Mouse (Mus musculus): ENCODE results near the gene Rsl1d1. TPM values are rescaled to one million over a fixed set of nuclear protein-coding genes. Genes with fewer than 3 reads are reported as not detected.

Gene Rsl1d1
- polyA plus RNA-seq, 1 experiment from 2014 or later, result 111 TPM

DNA sequence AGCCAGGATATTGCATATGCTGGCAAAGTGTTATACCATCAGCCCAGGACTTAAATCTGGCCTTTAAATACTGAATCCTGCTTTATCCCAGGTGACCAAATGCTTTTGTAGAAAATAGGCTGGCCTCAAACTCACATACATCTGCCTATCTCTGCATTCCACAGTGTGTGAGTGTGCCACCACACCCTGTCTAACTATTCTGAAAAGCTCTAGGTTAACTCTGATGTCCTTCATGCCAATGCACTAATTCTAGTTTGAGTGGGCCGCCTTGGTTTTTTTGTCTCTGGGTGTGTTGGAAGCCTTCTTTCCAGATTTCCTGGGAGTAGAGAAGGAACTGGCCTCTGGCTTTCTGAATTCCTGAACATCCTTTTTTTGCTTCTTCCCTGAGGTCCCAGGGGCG, 9.9 kb downstream of the Rsl1d1 start:
- in situ Hi-C loops (cut with MboI; ENCODE audit: low pct_unique_long_range_greater_than_20kb), result no loop called here
- no peak for DNase-seq (ENCODE audit: low read depth, low spot score)
- no peak for ATAC-seq
- no peak for TF ChIP-seq CTCF (IDR thresholded peaks at IDR 0.05)
- CTCF ChIA-PET, result no interaction called here
- POLR2A ChIA-PET, result no interaction called here
- H3K27me3 ChIP-seq, result no peaks in the 10 kb centered on the region

DNA sequence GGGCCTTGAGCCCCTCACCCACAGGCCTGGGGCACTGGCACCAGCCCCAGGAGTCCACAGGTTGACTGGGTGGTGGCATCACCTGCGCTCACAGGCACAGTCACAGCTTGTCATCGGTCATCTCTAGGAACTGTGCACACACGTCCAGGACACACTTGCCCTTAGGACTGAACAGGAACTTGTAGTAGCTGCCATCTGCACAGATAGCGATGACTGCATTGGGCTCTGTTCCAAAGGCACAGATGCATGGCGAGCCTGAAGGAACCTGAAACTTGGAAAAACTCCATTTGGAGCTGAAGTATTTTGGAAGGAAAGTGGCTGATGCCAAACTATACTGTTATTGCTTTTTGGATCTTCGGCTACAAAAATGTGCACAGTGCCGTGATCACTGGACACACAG, 13.0 kb downstream of the Rsl1d1 start:
- ChIA-PET POLR2A (no interaction called here), CTCF (no interaction called here)
- no peaks in the 10 kb centered on the region for H3K27me3 ChIP-seq
- no peak for TF ChIP-seq CTCF (IDR thresholded peaks at IDR 0.05)
- ATAC-seq (no peak), DNase-seq (ENCODE audit: low read depth, low spot score) (no peak)
- in situ Hi-C loops (cut with MboI; ENCODE audit: low pct_unique_long_range_greater_than_20kb), result no loop called here

DNA sequence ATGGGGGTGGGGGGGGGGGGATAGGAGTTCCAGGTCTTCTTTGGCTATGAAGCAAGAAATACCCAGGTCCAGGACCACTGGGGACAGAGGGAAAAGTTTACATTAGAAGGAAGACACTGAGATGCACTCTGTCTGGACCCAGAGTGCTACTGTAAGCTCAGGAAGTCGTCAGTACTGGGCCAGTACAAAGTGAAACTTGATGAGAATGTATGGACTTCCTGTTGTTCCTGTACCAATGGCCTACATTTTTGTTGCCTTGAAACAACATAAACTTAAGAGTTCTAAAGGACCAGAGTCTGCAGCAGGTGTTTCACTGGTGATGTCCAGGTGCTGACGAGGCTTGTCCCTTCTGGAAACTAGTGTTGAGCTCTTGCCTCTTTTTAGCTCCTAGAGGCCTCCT, 25.7 kb downstream of the Rsl1d1 start:
- ChIA-PET CTCF (no interaction called here), POLR2A (interaction anchor here (3.8 kb wide), 1 partner anchor 25 kb away, joined by 13 read pairs; the partner anchor contains the start of gene Rsl1d1)
- TF ChIP-seq CTCF (IDR thresholded peaks at IDR 0.05), result no peak
- DNase-seq (ENCODE audit: low read depth, low spot score) (no peak), ATAC-seq (no peak)
- no peaks in the 10 kb centered on the region for H3K27me3 ChIP-seq
- in situ Hi-C loops (cut with MboI; ENCODE audit: low pct_unique_long_range_greater_than_20kb), result no loop called here

DNA sequence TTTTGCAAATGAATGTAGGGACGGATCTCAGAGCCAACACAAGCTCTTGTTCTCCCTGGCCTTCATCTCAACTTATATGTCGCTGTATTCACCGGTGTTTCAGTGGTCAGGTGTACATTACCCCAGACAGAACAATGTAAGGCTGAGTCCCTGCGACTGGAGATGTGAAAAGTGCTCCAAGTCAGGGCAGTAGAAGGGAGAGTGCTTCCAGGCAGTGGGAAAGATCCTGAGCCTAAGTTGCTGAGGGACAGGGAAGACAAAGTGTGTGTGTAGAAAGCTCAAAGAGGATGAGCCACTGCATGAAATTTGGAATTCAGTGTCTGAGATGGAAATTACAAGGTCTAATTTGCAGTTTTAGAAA, 26.3 kb downstream of the Rsl1d1 start:
- TF ChIP-seq CTCF (IDR thresholded peaks at IDR 0.05), result no peak
- ChIA-PET POLR2A (interaction anchor here (3.8 kb wide), 1 partner anchor 26 kb away, joined by 13 read pairs; the partner anchor contains the start of gene Rsl1d1), CTCF (interaction anchor here (1.1 to 3.3 kb wide), 3 partner anchors 8 to 14 kb away, joined by 3 to 35 read pairs (median 4); no protein-coding TSS in a partner anchor)
- ATAC-seq, result no peak
- no peak for DNase-seq (ENCODE audit: low read depth, low spot score)
- in situ Hi-C loops (cut with MboI; ENCODE audit: low pct_unique_long_range_greater_than_20kb), result no loop called here
- H3K27me3 ChIP-seq, result no peaks in the 10 kb centered on the region

DNA sequence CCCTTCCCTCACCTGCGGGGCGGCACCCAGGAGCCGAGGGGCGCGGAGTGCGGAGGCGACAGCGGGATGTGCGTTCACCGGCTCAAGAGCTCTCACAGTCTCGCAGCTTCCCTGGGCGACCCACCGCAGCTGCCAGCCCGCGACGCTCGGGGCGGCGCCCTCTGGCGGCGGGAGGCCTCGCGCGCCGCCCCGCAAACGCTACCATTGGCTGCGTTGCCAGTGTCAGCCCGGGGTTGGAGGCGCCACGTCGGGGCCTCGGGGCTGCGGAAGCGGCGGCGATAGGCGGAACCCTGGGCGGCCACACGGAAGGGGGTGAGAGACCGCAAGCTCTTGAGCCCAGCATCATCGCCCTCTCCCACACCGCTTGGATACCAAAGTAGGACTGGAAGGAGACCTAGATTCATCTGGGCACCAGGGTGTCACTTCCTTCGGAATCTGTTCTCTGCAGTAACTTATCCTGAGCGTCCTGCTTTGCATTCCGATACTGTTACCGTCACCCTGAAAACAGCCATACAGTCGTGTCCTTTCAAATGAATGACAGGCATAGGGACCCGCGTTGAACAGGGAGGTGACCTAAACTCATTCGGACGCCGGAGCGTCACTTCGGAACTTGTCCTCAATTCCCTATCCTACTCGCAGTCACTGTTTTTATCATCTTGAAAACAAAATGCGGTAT, 26.8 kb downstream of the Rsl1d1 start, which contains the start of gene Zc3h7a:
Gene Zc3h7a (minus strand): TSS at position 186 of the 676 bp plus-strand sequence.
- in situ Hi-C loops (cut with MboI; ENCODE audit: low pct_unique_long_range_greater_than_20kb), result no loop called here
- peak; percentile 49 for DNase-seq (ENCODE audit: low read depth, low spot score)
- TF ChIP-seq CTCF (IDR thresholded peaks at IDR 0.05), result peak; percentile 100
- peak; percentile 96 for ATAC-seq
- POLR2A ChIA-PET, result interaction anchor here (3.8 kb wide), 1 partner anchor 26 kb away, joined by 13 read pairs; the partner anchor contains the start of gene Rsl1d1
- H3K27me3 ChIP-seq, result no peaks in the 10 kb centered on the region
- CTCF ChIA-PET, result interaction anchor here (1.1 to 3.3 kb wide), 3 partner anchors 8 to 13 kb away, joined by 3 to 35 read pairs (median 4); no protein-coding TSS in a partner anchor

DNA sequence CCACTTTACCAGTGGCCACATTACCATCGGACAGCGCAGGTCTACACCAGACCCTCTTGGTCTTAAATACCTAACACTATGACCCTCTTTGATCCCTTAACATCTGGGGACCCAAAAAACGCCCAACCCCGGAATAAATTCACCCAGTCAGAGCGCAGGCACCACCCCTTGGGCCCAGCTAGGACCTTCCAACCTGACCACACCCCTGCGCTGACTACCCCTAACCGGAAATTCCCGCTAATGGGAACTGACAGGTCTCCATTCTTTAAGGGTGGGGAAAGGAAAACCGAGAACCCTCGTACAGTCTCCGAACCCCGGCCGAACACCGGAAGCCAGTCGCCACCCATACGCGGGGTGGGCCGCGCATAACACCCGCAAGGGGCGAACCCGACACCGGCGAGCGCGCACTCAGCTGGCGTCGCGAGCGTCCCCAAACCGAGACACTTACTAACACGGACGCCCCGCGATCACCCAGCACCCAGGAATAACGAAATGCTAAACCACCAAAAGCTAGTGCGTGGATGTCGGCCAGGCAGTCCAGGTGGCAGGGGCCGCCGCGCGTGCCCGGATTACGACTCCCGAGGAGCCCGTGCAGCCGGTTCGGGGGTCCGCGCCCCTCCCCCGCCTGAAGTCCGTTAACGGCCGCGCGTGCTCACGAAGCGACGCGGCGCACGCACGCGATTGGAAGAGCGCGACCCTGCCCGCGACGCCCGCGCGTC, 27.5 kb downstream of the Rsl1d1 start:
- no peak for DNase-seq (ENCODE audit: low read depth, low spot score)
- peak; percentile 63 for ATAC-seq
- TF ChIP-seq CTCF (IDR thresholded peaks at IDR 0.05), result no peak
- H3K27me3 ChIP-seq, result no peaks in the 10 kb centered on the region
- CTCF ChIA-PET, result interaction anchor here (1.1 to 3.3 kb wide), 3 partner anchors 9 to 12 kb away, joined by 3 to 35 read pairs (median 4); no protein-coding TSS in a partner anchor
- POLR2A ChIA-PET, result interaction anchor here (3.8 kb wide), 1 partner anchor 27 kb away, joined by 13 read pairs; the partner anchor contains the start of gene Rsl1d1
- in situ Hi-C loops (cut with MboI; ENCODE audit: low pct_unique_long_range_greater_than_20kb), result no loop called here

DNA sequence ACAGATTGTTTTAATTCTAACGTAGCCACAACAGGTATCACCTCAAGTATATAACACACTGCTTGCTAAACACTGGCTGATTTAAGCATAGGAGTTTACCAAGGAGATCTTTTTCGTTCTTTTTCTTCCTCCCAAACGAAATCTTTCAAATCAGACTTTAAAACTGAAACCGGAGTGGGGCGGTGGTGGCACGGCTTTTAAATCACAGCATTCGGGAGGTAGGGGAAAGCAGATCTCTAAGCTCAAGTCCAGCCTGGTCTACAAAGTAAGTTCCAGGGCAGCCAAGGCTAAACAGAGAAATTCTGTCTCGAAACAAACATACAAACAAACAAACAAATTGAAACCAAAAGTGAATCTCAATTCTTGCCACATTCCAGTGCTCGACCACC, 28.0 kb downstream of the Rsl1d1 start:
- no peak for ATAC-seq
- CTCF ChIA-PET, result interaction anchor here (1.0 to 3.3 kb wide), 5 partner anchors 12 to 293 kb away, joined by 3 to 35 read pairs (median 3); no protein-coding TSS in a partner anchor

DNA sequence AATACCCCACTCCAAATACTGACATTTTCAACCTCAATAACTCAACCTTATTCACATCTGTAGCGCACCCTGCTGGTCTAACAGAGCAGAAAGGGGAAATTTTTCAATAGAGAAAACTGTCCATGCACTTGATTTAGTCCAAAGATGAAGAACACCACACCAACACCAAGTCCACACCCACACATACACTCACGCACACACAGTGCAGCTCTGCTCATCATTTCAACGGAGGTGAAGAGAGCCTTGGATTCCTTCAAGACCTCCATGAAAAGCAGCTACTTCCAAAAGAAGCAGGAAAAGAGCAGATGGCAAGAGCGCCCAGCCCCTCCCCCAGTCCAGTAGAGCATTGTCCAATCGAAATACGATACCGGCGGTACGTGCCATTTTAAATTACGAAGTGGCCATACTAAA, 28.5 kb downstream of the Rsl1d1 start:
- ChIA-PET POLR2A (interaction anchor here (3.8 kb wide), 1 partner anchor 28 kb away, joined by 13 read pairs; the partner anchor contains the start of gene Rsl1d1), CTCF (interaction anchor here (1.0 to 3.3 kb wide), 8 partner anchors 11 to 293 kb away, joined by 3 to 35 read pairs (median 4); partner anchors contain the start of gene Txndc11)
- ATAC-seq, result no peak
- no peaks in the 10 kb centered on the region for H3K27me3 ChIP-seq
- in situ Hi-C loops (cut with MboI; ENCODE audit: low pct_unique_long_range_greater_than_20kb), result no loop called here
- peak; percentile 77 for TF ChIP-seq CTCF (IDR thresholded peaks at IDR 0.05)
- DNase-seq (ENCODE audit: low read depth, low spot score), result peak; percentile 19

More for the DNA sequence above, 28.0 kb downstream of the Rsl1d1 start:
- H3K27me3 ChIP-seq, result no peaks in the 10 kb centered on the region
- POLR2A ChIA-PET, result interaction anchor here (3.8 kb wide), 1 partner anchor 28 kb away, joined by 13 read pairs; the partner anchor contains the start of gene Rsl1d1
- TF ChIP-seq CTCF (IDR thresholded peaks at IDR 0.05), result no peak
- in situ Hi-C loops (cut with MboI; ENCODE audit: low pct_unique_long_range_greater_than_20kb), result no loop called here
- no peak for DNase-seq (ENCODE audit: low read depth, low spot score)

DNA sequence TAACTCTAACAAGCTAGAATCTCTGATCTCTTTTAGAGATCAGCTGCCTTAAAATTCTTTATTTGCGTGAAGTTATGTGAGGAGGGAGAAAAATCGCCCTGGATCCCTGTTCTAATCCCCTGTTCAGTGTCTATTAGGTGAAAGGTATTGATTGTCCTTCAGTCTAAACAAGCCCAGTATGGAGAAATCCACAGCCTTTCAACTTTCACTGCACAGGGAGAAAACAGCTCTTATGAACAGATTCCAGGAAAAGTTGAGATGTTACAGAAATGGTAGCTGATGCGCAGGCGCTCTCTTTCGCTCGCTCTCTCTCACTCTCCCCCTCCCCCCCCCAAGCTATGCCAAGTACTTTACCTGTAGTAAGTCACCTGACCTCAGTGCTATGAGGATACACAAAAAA, 31.5 kb downstream of the Rsl1d1 start:
- DNase-seq (ENCODE audit: low read depth, low spot score) (no peak), ATAC-seq (no peak)
- ChIA-PET POLR2A (no interaction called here), CTCF (no interaction called here)
- no peak for TF ChIP-seq CTCF (IDR thresholded peaks at IDR 0.05)
- in situ Hi-C loops (cut with MboI; ENCODE audit: low pct_unique_long_range_greater_than_20kb), result no loop called here
- H3K27me3 ChIP-seq, result no peaks in the 10 kb centered on the region

DNA sequence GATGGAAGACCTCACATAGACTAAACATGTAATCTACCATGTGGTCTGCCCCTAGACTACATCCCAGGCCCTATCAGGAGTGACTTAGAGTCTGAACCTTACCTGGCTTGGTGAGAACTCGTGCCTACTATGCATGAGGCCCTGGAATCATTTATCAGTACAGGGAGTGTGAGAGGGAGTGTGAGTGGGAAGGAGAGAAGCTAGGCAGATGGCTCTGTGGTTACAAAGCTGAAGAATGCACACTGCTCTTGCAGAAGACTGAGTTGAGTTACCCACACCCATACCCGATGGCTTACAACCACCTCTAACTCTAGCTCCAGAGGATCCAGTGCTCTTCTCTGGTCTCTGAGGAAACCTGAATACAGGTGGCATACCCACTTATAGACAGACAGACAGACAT, 36.7 kb downstream of the Rsl1d1 start:
- CTCF ChIA-PET, result interaction anchor here (7.3 kb wide), 1 partner anchor 9 kb away, joined by 35 read pairs; the partner anchor contains the start of gene Zc3h7a
- TF ChIP-seq CTCF (IDR thresholded peaks at IDR 0.05), result no peak
- no peaks in the 10 kb centered on the region for H3K27me3 ChIP-seq
- POLR2A ChIA-PET, result no interaction called here
- no peak for ATAC-seq
- no peak for DNase-seq (ENCODE audit: low read depth, low spot score)
- in situ Hi-C loops (cut with MboI; ENCODE audit: low pct_unique_long_range_greater_than_20kb), result no loop called here
